Mouse (Mus musculus) CH12F3 (cell line): ENCODE results near the gene Ddx42.
"Not testable (repeated sequence)": the region's sequence is repeated elsewhere in the genome, so short reads cannot be mapped to it uniquely, and the experiment has no call there.

Experiments
- in situ Hi-C: fragments of 300-500 bp; cut with MboI; formaldehyde crosslinking; loops from 2 replicates; pipeline ENCODE4 v1.14.3; 2020; ENCODE audit warnings: low sequenced_read_pairs

The Ddx42 gene

GRCm38 (mm10) chr11:106201337-106202122 lies 15.2 kb upstream of the Ddx42 start:
- in situ Hi-C loops, result no loop called here

GRCm38 (mm10) chr11:106202123-106202465 lies 14.6 kb upstream of the Ddx42 start, which contains the start of gene Strada:
Strada (minus strand) TSS chr11:106202168.
- in situ Hi-C loops, result no loop called here

- in situ Hi-C loops, result no loop called here
Measured at GRCm38 (mm10) chr11:106212771-106213170, 4.0 kb upstream of the Ddx42 start.

GRCm38 (mm10) chr11:106214856-106215255 lies 1.9 kb upstream of the Ddx42 start:
- in situ Hi-C loops, result no loop called here

- in situ Hi-C loops, result no loop called here
Measured at GRCm38 (mm10) chr11:106215450-106215859, 1.3 kb upstream of the Ddx42 start.

GRCm38 (mm10) chr11:106215927-106216729 lies 598 bp upstream of the Ddx42 start, which contains the start of gene Ccdc47:
Ccdc47 (minus strand) TSS chr11:106216344.
- in situ Hi-C loops, result no loop called here

- in situ Hi-C loops, result no loop called here
Measured at GRCm38 (mm10) chr11:106220603-106221002, 3.9 kb downstream of the Ddx42 start.

GRCm38 (mm10) chr11:106233978-106234377 lies 17.3 kb downstream of the Ddx42 start:
- in situ Hi-C loops, result not testable (repeated sequence)

GRCm38 (mm10) chr11:106246834-106247233 lies 30.1 kb downstream of the Ddx42 start:
- in situ Hi-C loops, result no loop called here

GRCm38 (mm10) chr11:106249326-106249725 lies 32.6 kb downstream of the Ddx42 start:
- in situ Hi-C loops, result no loop called here

- in situ Hi-C loops, result no loop called here
Measured at GRCm38 (mm10) chr11:106254767-106255166, 38.0 kb downstream of the Ddx42 start.

- in situ Hi-C loops, result no loop called here
Measured at GRCm38 (mm10) chr11:106255174-106255573, 38.4 kb downstream of the Ddx42 start.

- in situ Hi-C loops, result no loop called here
Measured at GRCm38 (mm10) chr11:106255685-106256451, 39.1 kb downstream of the Ddx42 start, which contains the start of the genes Ftsj3 and Psmc5. Ftsj3 (minus strand) TSS chr11:106256079. Psmc5 (plus strand) TSS chr11:106256154.

- in situ Hi-C loops, result no loop called here
Measured at GRCm38 (mm10) chr11:106256775-106257174, 40.0 kb downstream of the Ddx42 start.

- in situ Hi-C loops, result no loop called here
Measured at GRCm38 (mm10) chr11:106260826-106261450, 44.2 kb downstream of the Ddx42 start.

GRCm38 (mm10) chr11:106263963-106264362 lies 47.2 kb downstream of the Ddx42 start:
- in situ Hi-C loops, result no loop called here

- in situ Hi-C loops, result no loop called here
Measured at GRCm38 (mm10) chr11:106264988-106265387, 48.3 kb downstream of the Ddx42 start.

GRCm38 (mm10) chr11:106265570-106265969 lies 48.8 kb downstream of the Ddx42 start:
- in situ Hi-C loops, result no loop called here

GRCm38 (mm10) chr11:106266431-106266830 lies 49.7 kb downstream of the Ddx42 start:
- in situ Hi-C loops, result no loop called here

- in situ Hi-C loops, result no loop called here
Measured at GRCm38 (mm10) chr11:106267311-106267852, 50.7 kb downstream of the Ddx42 start.
